Mouse (Mus musculus): Measurements from ENCODE around the gene Ogdhl.
"Not testable (repeated sequence)": the region's sequence is repeated elsewhere in the genome, so short reads cannot be mapped to it uniquely, and the experiment has no call there.

The Ogdhl gene

DNA sequence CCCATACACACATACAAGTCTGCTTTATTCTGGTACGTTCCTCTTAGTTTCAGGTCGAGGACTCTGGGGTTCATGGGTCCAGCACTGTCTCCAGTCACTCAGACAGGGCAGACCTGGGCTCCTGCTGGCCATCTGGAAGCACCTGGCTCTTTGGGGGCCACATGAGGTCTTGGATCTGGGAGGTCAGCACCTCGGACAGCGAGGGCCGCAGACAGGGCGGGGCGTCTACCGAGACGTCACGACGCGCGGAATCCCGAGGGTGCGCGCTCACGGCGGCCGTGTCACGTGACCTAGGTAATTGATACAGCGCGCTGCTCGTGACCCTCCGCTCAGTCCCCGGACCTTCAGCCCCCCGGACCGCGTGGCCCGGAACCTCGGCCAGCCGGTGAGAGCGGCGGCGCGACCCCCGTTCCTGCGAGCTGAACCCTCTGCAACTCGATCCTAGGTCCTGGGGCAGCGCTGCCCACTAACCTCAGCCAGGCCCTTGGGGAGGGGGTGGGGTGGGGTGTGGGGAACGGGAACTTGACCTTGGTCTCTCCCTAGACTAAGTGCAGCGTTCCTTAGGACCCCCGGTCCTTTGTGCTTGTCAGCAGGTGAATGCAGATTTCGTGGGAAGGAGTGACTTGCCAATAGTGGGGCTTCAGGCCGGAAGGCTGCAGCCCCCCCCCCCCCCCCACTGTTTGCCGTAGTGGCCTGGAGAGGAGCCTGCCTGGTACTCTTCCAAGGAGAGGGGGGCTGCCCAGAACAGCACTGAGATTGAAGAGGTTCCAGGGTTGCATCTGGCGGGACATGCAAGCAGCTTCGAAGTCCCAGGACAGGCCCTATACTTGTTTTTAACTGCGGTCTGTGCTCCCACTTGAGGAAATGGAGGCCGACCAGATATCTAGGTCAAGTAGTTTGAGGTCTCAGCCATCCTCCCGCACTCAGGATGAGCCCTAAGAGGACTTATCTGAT lies at the start of gene Ogdhl:
Ogdhl (plus strand) TSS at position 288 of the 954 bp plus-strand sequence.
- DNase-seq (ENCODE audit: low read depth), result no peak

DNA sequence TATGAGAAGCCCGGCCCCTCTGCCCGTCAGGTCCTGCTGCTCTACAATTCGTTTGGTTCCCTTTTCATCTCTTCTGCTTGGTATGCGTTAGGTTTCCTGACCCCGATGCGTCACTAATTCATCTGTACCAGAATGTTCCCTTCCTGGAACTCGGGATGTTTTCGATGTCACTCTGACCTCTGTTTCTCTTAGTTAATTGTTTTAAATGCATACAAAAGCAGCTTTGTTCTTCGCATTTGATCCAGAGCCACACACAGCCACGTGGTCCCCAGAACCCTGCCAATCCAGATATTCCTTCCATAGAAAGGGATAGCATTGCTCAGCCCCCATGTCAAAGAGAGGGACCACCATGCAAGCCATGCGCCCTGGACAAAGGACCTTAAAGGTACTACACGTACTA lies 20.2 kb upstream of the Ogdhl start:
- no peak for DNase-seq (ENCODE audit: low read depth)

DNA sequence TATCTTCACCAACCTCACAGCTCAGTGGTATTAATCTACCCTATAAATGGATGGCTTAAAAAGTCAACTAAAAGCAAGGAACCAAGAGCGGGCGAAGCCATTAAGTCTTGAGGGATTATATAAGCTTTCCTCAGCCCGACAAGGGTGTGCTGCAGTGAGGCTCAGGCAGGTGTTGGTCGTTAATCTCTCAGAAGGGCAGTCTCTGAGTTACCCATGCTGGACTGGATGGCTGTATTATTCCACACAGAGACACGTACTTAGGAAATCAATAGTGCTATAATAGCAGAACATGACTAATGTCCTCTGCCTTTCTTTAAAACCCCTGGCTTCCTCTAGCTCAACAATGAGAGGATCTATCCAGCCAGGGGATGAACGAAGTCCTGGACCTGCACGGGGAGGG lies 19.4 kb upstream of the Ogdhl start:
- DNase-seq (ENCODE audit: low read depth), result no peak

DNA sequence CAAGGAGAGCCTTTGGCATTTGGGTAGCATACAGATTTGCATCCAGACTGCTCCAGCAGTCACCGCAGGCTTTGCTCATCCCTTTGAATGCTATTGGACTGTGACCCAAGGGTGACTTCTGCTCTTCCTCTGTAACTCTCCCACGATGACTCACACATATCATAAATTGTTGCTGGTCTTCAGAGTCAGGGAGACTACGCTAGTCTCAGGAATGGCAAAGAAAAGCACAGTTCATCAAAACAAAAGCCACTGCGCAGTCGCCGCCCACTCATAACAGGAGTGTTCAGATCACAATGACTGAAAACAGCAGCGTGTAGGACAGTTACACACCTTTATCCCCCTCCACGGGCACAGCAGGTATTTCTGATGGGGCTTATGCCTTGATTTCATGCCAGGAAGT lies 16.9 kb upstream of the Ogdhl start:
- peak; percentile 10 for DNase-seq (ENCODE audit: low read depth)

DNA sequence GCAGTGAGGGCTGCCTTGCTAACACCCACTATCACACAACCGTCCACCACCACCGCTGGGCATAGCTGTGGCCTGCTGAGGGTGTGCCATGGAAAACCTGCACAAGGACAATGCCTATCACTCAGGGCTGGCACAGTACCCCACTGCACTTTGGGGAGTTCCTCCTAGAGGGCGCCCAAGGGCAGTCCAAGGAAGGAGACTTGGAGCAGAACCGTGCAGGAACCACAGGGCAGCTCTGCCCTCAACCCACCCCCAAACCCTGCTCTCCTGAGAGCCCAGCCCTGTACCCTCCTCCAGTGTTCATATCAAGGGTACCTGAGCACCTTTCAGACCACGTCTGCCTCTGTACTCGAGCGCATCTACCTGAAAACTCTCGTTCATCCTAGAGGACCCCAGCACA lies 11.9 kb upstream of the Ogdhl start:
- DNase-seq (ENCODE audit: low read depth), result peak; percentile 45

DNA sequence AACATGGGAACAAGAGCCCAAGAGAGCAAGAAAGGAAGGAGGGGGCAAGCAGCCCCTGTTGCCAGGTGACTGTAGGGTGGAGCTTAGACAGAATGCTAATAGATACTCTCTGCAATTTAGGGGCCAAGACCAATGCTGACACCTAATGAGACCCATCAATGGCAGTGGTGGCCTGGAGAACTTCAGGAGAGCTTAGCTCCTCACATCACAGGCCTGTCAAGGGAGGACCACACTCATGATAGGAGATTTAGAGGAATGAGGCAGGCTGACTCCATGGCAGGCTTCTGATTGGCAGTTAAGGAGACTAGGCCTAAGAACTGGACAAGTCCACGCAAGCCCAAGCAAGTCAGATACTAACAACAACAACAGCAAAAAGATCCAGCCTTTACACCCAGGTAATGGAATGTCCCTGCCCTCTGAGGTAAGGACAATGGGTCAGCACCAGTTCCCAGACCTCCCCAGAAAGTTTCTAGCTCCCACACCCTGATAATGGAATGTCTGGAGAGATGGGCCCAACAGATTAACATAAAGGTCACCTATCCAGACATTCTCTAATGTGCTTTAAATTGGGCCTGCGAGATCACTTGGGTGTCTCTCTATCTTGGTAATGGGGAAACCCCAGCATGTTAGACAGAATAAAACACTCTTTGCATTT lies 10.3 kb upstream of the Ogdhl start:
- DNase-seq (ENCODE audit: low read depth), result no peak

DNA sequence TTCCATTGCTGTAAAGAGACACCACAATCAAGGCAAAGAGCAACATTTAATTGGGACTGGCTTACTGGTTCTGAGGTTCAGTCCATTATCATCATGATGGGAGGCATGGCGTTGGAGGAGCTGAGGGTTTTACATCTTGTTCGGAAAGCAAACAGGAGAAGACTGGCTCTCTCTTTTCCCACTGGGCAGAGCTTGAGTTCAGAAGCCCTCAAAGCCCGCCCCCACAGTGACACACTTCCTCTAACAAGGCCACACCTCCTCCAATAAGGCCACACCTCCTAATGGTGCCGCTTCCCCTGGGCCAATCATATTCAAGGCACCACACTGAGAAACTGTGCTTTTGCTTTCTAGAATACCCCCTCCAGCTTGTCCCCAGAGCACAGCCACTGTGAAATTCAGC lies 4.0 kb upstream of the Ogdhl start:
- peak; percentile 35 for DNase-seq (ENCODE audit: low read depth)

DNA sequence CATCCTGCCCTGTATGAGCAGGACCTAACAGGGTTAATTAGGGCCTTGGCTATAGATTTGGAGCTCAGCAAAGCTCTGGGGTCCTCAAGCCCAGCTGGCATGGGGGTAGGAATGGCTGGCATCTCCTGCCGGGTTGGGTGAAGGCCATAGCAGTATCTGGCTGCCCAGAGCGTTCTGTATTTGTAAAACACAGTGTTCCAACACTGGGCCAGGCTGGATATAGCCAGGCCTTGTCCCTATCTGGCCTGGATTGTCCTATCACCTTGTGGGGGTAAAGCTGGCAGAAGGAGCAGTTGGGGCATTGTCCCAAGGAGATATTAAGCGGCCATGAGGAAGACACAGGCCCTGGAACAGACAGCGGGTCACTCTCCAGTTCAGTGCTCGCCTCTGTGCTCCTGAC lies 1.4 kb downstream of the Ogdhl start:
- no peak for DNase-seq (ENCODE audit: low read depth)

DNA sequence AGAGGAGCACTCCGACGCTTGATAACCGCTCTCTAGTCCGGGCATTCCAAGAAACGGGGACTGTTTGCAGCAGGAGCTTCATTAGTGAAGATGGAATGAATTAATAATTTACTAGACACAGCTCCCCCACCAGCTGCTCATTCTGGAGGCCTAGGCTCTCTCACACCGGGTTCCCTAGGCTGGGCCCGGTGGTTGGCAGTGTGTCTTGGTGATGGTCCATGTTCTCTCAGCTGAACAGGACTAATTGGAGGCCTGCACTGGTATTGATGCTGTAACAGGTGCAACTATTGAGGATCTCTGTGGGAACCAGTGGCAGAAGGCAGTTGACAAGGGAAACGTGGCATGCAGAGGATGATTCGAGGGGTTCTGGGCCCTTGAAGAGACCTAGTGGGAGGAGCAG lies 5.5 kb downstream of the Ogdhl start:
- no peak for DNase-seq (ENCODE audit: low read depth)

DNA sequence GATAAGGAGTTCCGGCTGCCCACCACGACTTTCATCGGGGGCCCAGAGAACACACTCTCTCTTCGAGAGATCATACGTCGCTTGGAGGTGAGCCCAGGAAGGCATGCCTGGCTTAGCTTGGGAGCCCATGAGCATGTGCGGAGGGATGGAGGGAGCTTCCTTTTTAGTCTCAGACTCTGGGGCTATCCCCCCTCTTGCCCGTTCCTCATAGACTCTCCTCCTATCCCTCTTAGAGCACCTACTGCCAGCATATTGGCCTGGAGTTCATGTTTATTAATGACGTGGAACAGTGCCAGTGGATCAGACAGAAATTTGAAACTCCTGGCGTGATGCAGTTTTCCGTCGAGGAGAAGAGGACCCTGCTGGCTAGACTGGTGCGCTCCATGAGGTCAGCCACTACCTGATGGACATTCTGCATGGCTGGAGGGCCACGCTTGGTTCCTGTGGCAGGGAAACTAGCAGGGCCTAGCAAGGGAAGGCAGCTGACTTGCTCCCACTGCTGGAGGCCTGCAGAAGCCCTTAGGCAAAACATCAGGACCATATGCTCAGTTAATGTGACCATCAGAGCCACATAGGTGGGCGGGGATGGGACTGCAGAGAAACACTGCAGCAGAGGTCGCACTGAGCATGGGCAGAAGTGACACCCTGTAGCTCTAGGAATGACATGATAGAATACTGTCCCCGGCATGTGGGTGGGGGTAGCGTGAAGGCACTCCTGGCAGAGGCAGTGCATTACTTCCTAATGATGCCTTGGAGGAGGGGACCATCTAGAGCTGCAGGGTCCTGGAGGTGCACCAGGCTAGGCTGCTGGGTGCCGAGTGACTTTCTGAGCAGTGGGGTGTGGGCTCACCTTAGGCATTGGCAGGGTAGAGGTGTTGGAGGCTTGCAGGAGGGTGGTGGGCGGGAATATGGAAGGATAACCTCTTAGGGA lies 11.0 kb downstream of the Ogdhl start:
- DNase-seq (ENCODE audit: low read depth), result no peak

DNA sequence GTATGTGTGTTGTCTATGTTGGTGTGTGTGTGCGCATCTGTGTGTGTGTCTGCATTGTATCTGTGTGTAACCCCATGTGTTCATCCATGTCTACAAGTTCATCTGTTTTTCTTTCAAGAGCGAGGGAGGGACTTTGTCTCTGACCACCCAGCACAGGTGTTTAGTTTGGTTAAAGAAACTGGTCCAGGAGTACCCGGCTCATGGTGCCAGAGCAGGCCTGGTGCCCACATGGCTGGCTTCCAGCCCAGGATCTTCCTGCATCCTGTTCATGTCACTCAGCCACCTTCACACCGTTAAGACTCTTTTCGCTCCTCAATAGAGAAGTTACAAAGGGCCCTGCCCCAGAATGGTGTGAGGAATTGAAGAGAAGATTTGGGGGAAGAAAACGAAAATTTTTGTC lies 14.2 kb downstream of the Ogdhl start:
- no peak for DNase-seq (ENCODE audit: low read depth)

DNA sequence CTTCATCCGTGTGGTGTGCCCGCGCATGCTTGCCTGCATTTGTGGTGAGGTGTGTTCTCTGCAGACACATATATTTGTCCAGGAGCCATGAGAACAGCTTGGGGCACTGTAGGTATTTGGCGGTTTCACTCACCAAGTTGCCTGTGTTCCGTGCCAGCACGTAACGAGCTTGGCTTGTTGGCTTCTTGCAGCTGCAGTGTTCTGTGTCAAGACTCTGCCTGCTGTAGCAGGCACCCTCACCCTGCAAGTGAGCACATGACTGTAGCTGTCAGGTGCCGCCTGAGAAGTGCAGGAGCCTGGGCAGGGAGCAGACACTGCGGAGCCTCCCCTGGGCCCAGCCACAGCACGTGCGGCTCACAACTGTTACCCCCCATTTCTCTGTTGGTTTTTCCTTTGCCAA lies 14.7 kb downstream of the Ogdhl start:
- DNase-seq (ENCODE audit: low read depth), result no peak

DNA sequence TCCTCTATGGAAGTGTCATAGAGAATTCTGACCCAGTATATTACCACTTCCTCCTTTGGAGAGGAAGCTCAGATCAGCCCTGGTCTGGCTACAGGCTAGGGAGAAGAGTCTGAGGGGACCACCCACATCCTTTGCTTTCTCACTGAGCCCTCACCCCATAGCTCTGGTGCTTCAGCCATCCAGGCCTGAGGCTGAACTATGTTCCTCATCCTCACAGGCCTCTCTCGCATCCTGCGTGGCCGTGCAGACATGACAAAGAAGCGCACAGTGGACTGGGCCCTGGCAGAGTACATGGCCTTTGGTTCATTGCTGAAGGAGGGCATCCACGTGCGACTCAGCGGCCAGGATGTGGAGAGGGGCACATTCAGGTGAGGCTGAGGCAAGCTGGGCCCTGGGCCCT lies 20.0 kb downstream of the Ogdhl start:
- no peak for DNase-seq (ENCODE audit: low read depth)

DNA sequence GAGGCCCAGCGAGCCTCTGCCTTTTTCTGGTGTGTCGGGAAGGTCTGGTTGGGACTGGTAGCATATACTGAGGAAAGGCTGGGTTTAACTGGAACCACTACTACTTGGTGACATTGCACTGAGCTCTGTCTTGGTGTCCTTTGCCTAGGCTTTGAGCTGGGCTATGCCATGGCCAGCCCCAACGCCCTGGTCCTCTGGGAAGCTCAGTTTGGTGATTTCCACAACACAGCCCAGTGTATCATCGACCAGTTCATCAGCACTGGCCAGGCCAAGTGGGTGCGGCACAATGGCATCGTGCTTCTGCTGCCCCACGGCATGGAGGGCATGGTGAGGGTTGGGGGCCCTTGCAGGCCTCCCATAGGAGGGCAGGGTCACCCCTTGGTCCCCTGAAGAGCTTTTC lies 22.4 kb downstream of the Ogdhl start:
- DNase-seq (ENCODE audit: low read depth), result no peak

DNA sequence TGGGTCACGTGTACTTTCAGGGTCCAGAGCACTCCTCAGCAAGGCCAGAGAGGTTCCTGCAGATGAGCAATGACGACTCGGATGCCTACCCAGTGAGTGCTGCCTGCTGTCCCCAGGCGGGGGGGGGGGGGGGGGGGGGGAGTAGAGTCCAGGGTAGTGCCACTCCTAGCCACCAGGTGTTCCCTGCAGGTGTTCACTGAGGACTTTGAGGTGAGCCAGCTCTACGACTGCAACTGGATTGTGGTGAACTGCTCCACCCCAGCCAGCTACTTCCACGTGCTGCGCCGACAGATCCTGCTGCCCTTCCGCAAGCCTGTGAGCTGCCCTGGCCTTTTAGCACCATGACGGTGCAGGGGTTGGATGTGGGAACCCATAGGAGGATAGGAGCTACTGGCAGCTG lies 22.9 kb downstream of the Ogdhl start:
- no peak for DNase-seq (ENCODE audit: low read depth)

DNA sequence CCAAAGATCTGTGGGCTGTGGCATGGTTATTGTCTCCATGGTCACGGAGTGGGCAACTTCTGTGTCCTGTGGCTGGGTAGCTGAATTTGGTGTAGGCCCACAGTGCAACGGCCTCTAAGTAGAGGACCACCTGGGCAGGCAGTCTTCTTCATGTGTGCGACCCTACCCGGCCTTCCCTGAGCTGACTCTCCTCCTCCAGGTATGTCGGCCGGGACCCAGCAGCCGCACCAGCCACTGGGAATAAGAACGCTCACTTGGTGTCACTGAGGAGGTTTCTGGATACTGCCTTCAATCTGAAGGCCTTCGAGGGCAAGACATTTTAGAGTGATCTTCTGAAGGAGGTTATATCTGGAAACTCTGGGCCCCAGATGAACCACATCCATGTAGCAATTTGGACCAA lies 25.5 kb downstream of the Ogdhl start:
- DNase-seq (ENCODE audit: low read depth), result no peak

DNA sequence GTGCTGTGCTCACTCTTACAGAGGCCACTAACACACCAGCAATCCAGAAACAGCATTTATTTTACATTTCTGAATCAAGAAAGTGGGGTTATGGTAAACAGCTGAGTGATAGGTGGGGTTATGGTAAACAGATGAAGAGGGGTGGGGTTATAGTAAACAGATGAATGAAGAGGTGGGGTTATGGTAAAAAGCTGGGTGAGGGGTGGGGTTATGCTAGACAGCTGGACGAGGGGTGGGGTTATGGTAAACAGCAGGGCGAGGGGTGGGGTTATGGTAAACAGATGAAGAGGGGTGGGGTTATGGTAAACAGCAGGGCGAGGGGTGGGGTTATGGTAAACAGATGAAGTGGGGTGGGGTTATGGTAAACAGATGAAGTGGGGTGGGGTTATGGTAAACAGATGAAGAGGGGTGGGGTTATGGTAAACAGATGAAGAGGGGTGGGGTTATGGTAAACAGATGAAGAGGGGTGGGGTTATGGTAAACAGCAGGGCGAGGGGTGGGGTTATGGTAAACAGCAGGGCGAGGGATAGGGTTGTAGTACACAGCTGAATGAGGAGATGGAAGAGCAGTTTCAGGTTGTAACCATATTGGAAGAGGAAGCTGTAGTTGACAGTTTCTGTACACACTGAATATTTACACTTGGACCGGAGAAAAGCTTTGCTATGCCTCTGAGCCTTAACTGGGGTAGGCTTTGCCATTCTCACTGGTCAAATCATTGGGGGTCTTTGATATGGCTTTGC lies 29.5 kb downstream of the Ogdhl start:
- not testable (repeated sequence) for DNase-seq (ENCODE audit: low read depth)

DNA sequence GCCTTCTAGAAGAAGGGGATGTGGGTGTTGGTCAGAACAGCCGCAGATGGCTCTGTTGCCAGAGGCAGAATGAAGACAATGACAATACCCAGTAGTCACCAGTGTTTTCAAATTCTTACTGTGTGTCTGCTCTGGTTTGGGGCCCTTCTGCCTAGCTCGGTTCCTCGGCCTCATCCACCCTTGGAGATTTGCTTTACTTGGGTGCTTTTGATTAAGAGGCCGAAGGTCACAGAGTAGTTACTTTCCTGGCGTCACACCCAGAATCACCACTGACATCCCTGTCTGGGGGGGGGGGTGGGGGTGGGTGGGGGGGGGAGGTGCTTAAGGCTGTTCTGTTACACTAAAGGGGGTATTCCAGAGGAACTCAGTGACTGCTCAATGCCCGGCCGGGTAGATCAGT lies 42.5 kb downstream of the Ogdhl start:
- no peak for DNase-seq (ENCODE audit: low read depth)

DNA sequence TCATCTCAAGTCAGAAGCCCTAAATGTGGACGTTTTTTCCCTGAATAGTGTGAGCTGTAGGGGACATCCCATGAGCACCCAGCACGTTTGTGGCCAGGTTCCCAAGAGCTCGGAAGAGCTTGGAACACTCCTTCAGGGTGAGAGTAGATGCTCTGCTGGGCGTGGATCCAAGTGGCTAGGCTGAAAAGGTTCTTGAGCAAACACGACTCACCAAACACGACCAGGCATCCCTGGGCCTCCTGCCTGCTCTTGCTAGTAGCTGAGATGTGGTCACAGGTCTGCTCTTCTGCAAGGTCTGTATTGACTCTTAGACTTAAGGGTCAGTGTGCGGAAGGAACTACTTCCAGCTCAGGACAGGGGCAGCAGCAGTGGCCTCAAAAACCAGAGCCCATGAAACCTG lies 47.9 kb downstream of the Ogdhl start:
- no peak for DNase-seq (ENCODE audit: low read depth)

DNA sequence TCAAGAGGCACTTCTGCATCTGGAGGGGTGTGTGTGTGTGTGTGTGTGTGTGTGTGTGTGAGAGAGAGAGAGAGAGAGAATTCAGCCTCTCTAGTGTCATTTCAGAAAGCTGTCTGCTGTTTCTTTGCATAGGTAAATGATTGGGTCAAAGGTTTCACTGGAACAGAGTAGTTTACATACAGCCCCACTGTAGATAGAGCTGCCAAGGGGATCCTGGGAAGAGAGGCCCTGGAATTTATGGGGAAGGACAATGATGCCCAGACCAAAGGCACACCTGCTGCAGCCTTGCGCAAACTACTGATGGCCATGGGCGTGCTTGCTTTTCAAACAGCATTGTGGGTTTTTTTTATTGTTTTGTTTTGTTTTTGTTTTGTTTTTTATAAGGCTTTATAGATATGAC lies 50.7 kb downstream of the Ogdhl start:
- DNase-seq (ENCODE audit: low read depth), result no peak

DNA sequence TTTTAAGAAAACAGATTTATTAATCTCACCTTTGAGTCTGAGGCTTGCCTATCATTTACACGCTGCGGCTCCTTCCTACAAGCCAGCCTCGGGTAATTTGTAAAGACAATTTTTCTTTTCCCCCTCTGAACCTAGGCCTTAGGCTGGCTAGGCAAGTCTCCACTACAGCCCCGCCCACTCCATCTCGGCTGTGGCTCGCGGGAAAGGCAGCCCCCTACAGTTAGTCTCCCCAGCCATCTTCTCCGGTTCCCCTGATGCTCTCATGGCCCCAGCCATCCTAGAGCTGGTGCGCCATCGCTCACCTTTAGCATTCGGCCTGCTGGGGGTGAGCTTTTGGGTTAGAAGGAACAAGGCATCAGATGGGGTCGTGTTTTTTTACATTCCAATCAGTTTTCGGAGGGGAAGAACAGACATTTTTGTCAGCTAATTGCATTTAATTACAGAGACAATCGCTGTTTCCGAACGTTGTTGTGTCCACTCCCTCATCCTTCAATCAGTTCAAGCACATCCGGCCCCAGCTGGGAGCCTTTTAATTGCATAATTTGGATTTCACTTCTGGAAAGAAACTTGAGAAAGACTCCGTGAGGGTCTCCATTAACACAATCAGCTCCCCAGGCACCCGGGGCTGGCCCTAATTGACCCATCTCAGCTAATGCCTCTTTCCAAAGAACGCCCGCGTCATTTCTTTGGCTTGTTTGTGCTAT lies 57.7 kb downstream of the Ogdhl start:
- no peak for DNase-seq (ENCODE audit: low read depth)
